Mouse (Mus musculus) embryonic facial prominence, embryonic 10.5 days (tissue): ENCODE measurements around the gene Cfap299. TPM values are rescaled to one million over a fixed set of nuclear protein-coding genes. Genes with fewer than 3 reads are reported as not detected.
"Not testable (repeated sequence)": the region's sequence is repeated elsewhere in the genome, so short reads cannot be mapped to it uniquely, and the experiment has no call there.

ENCODE experiments used
- DNase-seq: peaks from one replicate; pipeline ENCODE4 v3.0.0-alpha.2; 2017; ENCODE audit warnings: low spot score
- H3K27ac ChIP-seq: fragments of 300-500 bp; sonication (generic); replicated peaks from 2 replicates; pipeline ENCODE4 v1.5.1; 2016; ENCODE audit warnings: mild to moderate bottlenecking
- H3K27me3 ChIP-seq: fragments of 300-500 bp; sonication (generic); replicated peaks from 2 replicates; pipeline ENCODE4 v1.6.1; 2016; ENCODE audit warnings: low read depth, mild to moderate bottlenecking; ENCODE audit not compliant: poor library complexity, severe bottlenecking
- H3K36me3 ChIP-seq: fragments of 300-500 bp; sonication (generic); replicated peaks from 2 replicates; pipeline ENCODE4 v1.6.1; 2016; ENCODE audit warnings: mild to moderate bottlenecking, moderate library complexity
- H3K4me1 ChIP-seq: fragments of 300-500 bp; sonication (generic); 2 replicates; pipeline ENCODE4 v1.6.1; 2016
- H3K4me3 ChIP-seq: fragments of 300-500 bp; sonication (generic); 2 replicates; pipeline ENCODE4 v1.5.1; 2016; ENCODE audit warnings: mild to moderate bottlenecking, moderate library complexity
- H3K9me3 ChIP-seq: fragments of 300-500 bp; sonication (generic); 2 replicates; pipeline ENCODE4 v1.6.1; 2016; ENCODE audit warnings: mild to moderate bottlenecking
- WGBS: fragments of 180-500 bp; shearing (Covaris S2); methylation state at CpG from one replicate; pipeline ENCODE4 v1.1.7; 2016; 5-methylcytosine and 5-hydroxymethylcytosine counted together
- polyA plus RNA-seq: library from polyadenylated mRNA; unstranded; fragments of >200 nt; fragmentation: Nextera tagmentation; extraction: Ambion mirVana; gene quantifications from 2 replicates; pipeline ENCODE4 v1.2.1, GENCODE M21; 2016

Cfap299 gene
- polyA plus RNA-seq, 1 experiment from 2014 or later, result 0.26 TPM

DNA sequence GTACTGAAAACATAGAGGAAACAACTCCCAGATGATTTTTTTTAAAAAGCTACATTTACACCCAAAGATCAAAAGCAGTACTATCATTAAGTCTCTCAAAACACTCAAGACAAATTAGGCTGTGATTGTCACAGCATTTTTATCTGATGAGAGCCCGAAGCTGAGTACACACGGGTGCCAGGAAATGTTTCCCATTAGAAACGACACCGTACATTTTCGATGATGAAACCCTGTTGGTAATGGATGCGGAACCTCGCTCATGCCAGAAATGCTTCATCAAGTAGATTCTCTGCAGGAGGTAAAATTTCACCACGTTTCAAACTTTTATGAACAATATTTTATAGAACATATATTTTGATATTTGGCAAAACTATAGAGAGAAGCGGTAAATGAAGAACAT lies 233.7 kb downstream of the Cfap299 start:
- DNase-seq, result no peak
- peaks cover 12% of the 10 kb centered on the region for H3K4me1 ChIP-seq
- no peak overlapping the region for H3K27ac ChIP-seq
- no peaks in the 10 kb centered on the region for H3K9me3 ChIP-seq
- no peaks in the 10 kb centered on the region for H3K36me3 ChIP-seq
- WGBS, result 84% methylated on average over 9 of the region's 9 CpGs
- no peak overlapping the region for H3K4me3 ChIP-seq
- no peaks in the 10 kb centered on the region for H3K27me3 ChIP-seq

- Histone ChIP-seq H3K4me3 (no peak overlapping the region), H3K9me3 (no peaks in the 10 kb centered on the region), H3K27ac (no peak overlapping the region), H3K4me1 (peaks cover 15% of the 10 kb centered on the region), H3K36me3 (no peaks in the 10 kb centered on the region), H3K27me3 (no peaks in the 10 kb centered on the region)
- WGBS, result 57% methylated on average over 9 of the region's 9 CpGs
- DNase-seq, result no peak
Observed at GRCm38 (mm10) chr5:98563801-98564200, 234.7 kb downstream of the Cfap299 start.

GRCm38 (mm10) chr5:98566461-98567193 lies 237.5 kb downstream of the Cfap299 start:
- no peak overlapping the region for H3K4me3 ChIP-seq
- no peak overlapping the region; the same call in 1 of the 2 replicates for H3K27ac ChIP-seq
- WGBS, result 51% methylated on average over 6 of the region's 6 CpGs
- no peaks in the 10 kb centered on the region for H3K36me3 ChIP-seq
- H3K27me3 ChIP-seq, result no peaks in the 10 kb centered on the region
- peaks cover 20% of the 10 kb centered on the region for H3K4me1 ChIP-seq
- DNase-seq, result peak; percentile 30
- H3K9me3 ChIP-seq, result no peaks in the 10 kb centered on the region

GRCm38 (mm10) chr5:98568481-98568880 lies 239.4 kb downstream of the Cfap299 start:
- Histone ChIP-seq H3K36me3 (no peaks in the 10 kb centered on the region), H3K4me3 (no peak overlapping the region), H3K4me1 (peaks cover 17% of the 10 kb centered on the region), H3K9me3 (no peaks in the 10 kb centered on the region), H3K27me3 (no peaks in the 10 kb centered on the region), H3K27ac (no peak overlapping the region)
- 92% methylated on average over 4 of the region's 4 CpGs for WGBS
- no peak for DNase-seq

DNA sequence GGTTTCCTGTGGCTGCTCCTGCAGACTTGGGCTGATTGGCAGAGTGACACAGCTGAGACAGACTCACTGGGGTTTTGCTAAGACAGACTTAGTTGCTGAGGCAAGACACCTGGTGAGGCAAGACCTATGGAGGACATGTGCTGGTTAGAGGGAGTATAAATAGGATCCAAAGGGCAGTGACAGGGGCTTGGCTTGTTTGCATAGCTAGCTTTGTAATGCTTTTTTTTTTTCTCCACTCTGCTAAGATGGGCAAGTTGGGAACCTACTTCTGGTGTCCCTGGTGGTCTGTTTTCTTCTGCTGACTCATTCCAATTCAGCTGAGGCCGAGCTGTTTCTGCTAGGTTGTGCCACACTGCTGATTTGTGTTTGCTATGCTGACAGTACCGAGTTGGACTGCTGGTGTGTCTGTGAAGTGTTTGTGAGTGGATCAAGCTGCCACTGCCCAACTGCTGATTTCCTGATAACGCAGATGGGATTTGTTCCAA lies 240.0 kb downstream of the Cfap299 start:
- Histone ChIP-seq H3K4me3 (no peak overlapping the region), H3K27ac (no peak overlapping the region), H3K36me3 (no peaks in the 10 kb centered on the region), H3K27me3 (no peaks in the 10 kb centered on the region), H3K9me3 (no peaks in the 10 kb centered on the region), H3K4me1 (peaks cover 15% of the 10 kb centered on the region)
- DNase-seq, result no peak
- 72% methylated on average over 3 of the region's 3 CpGs for WGBS

GRCm38 (mm10) chr5:98572392-98572791 lies 243.3 kb downstream of the Cfap299 start:
- WGBS, result 61% methylated on average over 4 of the region's 4 CpGs
- Histone ChIP-seq H3K36me3 (no peaks in the 10 kb centered on the region), H3K27me3 (no peaks in the 10 kb centered on the region), H3K4me1 (peaks cover 19% of the 10 kb centered on the region), H3K4me3 (no peak overlapping the region), H3K9me3 (no peaks in the 10 kb centered on the region), H3K27ac (no peak overlapping the region)
- DNase-seq, result no peak

GRCm38 (mm10) chr5:98574711-98575470 lies 245.8 kb downstream of the Cfap299 start:
- H3K27me3 ChIP-seq, result no peaks in the 10 kb centered on the region
- no peak overlapping the region for H3K27ac ChIP-seq
- H3K4me3 ChIP-seq, result no peak overlapping the region
- 58% methylated on average over 12 of the region's 12 CpGs for WGBS
- peaks cover 12% of the 10 kb centered on the region; the same call in 1 of the 2 replicates for H3K4me1 ChIP-seq
- DNase-seq, result peak; percentile 49
- no peaks in the 10 kb centered on the region for H3K36me3 ChIP-seq
- H3K9me3 ChIP-seq, result no peaks in the 10 kb centered on the region

DNA sequence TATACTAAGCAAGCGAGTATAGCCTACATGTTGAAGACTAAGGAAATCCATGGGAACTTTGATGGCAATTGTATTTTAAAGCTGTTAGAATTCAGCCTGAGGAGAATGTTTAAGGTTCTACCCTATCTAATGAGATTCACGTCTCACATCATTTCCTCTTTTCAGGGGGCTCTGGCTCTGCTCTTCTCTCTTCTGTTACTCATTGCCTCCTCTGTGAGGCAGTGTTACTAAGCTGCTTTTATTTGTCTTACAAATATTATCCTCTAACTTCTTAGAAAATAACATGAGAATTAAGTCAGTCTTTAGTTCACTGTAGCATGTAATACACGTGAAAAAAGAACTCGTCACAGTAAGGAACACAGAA lies 246.3 kb downstream of the Cfap299 start:
- WGBS, result 84% methylated on average over 4 of the region's 4 CpGs
- Histone ChIP-seq H3K36me3 (no peaks in the 10 kb centered on the region), H3K4me1 (peaks cover 12% of the 10 kb centered on the region; the same call in 1 of the 2 replicates), H3K27ac (no peak overlapping the region), H3K9me3 (no peaks in the 10 kb centered on the region), H3K4me3 (no peak overlapping the region), H3K27me3 (no peaks in the 10 kb centered on the region)
- DNase-seq, result no peak

- not testable (repeated sequence) for H3K27ac ChIP-seq, H3K36me3 ChIP-seq, DNase-seq, H3K27me3 ChIP-seq, H3K9me3 ChIP-seq, H3K4me3 ChIP-seq
- 86% methylated on average over 6 of the region's 6 CpGs for WGBS
- peaks cover 12% of the 10 kb centered on the region; the same call in 1 of the 2 replicates for H3K4me1 ChIP-seq
Observed at GRCm38 (mm10) chr5:98576538-98576937, 247.4 kb downstream of the Cfap299 start.

- H3K27me3 ChIP-seq, result no peaks in the 10 kb centered on the region
- no peak for DNase-seq
- no peak overlapping the region for H3K27ac ChIP-seq
- no peak overlapping the region for H3K4me3 ChIP-seq
- WGBS, result 78% methylated on average over 2 of the region's 2 CpGs
- H3K4me1 ChIP-seq, result peaks cover 12% of the 10 kb centered on the region; the same call in 1 of the 2 replicates
- H3K36me3 ChIP-seq, result no peaks in the 10 kb centered on the region
- H3K9me3 ChIP-seq, result no peaks in the 10 kb centered on the region
Observed at GRCm38 (mm10) chr5:98578398-98578797, 249.3 kb downstream of the Cfap299 start.

- WGBS, result 77% methylated on average over 5 of the region's 5 CpGs
- H3K9me3 ChIP-seq, result no peaks in the 10 kb centered on the region
- H3K4me1 ChIP-seq, result no peaks in the 10 kb centered on the region
- H3K36me3 ChIP-seq, result no peaks in the 10 kb centered on the region
- H3K27ac ChIP-seq, result no peak overlapping the region
- DNase-seq, result no peak
- H3K4me3 ChIP-seq, result no peak overlapping the region
- no peaks in the 10 kb centered on the region for H3K27me3 ChIP-seq
Observed at GRCm38 (mm10) chr5:98580811-98581210, 251.7 kb downstream of the Cfap299 start.

DNA sequence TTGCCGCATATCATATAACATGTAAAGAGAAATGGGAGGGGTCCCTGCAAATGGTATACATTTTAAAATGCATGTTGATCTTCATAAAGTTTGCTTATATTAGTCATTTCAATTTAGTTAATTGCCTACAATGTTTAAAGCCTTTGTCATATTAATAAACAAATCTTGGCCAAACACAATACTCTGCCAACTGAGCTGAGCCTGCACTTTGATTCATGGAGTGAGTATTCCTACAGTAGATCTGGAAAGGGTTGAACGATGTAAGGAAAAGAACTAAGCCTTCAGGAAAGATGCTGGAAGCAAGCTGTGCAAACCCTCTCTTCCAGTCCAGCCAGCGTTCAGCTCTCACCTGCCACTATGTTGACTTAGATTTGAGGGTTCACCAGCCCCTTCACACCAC lies 252.9 kb downstream of the Cfap299 start:
- Histone ChIP-seq H3K9me3 (no peaks in the 10 kb centered on the region), H3K4me1 (no peaks in the 10 kb centered on the region), H3K27me3 (no peaks in the 10 kb centered on the region), H3K27ac (no peak overlapping the region), H3K4me3 (no peak overlapping the region), H3K36me3 (no peaks in the 10 kb centered on the region)
- DNase-seq, result no peak
- WGBS, result 92% methylated on average over 3 of the region's 3 CpGs

DNA sequence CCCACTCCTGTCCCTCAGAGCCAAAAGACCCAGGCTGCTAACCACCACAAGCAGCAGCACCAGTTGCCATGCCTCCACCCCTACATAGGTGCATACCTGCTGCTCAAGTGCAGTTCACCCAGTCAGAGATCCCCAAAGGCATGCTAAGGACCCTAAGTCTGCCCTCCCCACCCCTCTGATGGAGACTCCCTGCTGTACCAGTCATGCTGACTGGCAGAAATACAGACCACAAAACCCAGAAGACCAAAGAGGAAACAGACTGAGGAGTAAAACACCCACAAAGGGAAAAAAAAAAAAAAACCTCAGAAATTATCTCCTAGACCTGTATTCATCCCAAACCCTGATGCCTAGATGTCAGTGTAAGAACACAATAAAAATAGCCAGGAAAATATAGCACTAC lies 256.8 kb downstream of the Cfap299 start:
- Histone ChIP-seq H3K4me1 (no peaks in the 10 kb centered on the region), H3K9me3 (no peaks in the 10 kb centered on the region), H3K36me3 (no peaks in the 10 kb centered on the region), H3K27me3 (no peaks in the 10 kb centered on the region), H3K27ac (no peak overlapping the region), H3K4me3 (no peak overlapping the region)
- no peak for DNase-seq
